Mouse (Mus musculus) leukemia stem cell, adult 10-12 weeks (primary cell): ENCODE data around the gene Cep250. TPM values are rescaled to one million over a fixed set of nuclear protein-coding genes. Genes with fewer than 3 reads are reported as not detected.

Source experiments
- polyA plus RNA-seq: library from polyadenylated mRNA; stranded (reverse); fragments of >175 nt; gene quantifications from 2 replicates; pipeline ENCODE4 v1.2.3, GENCODE M21; 2012; ENCODE audit warnings: low replicate concordance

Gene Cep250
- 13.3 and 14.7 TPM in 2 replicates for polyA plus RNA-seq

DNA sequence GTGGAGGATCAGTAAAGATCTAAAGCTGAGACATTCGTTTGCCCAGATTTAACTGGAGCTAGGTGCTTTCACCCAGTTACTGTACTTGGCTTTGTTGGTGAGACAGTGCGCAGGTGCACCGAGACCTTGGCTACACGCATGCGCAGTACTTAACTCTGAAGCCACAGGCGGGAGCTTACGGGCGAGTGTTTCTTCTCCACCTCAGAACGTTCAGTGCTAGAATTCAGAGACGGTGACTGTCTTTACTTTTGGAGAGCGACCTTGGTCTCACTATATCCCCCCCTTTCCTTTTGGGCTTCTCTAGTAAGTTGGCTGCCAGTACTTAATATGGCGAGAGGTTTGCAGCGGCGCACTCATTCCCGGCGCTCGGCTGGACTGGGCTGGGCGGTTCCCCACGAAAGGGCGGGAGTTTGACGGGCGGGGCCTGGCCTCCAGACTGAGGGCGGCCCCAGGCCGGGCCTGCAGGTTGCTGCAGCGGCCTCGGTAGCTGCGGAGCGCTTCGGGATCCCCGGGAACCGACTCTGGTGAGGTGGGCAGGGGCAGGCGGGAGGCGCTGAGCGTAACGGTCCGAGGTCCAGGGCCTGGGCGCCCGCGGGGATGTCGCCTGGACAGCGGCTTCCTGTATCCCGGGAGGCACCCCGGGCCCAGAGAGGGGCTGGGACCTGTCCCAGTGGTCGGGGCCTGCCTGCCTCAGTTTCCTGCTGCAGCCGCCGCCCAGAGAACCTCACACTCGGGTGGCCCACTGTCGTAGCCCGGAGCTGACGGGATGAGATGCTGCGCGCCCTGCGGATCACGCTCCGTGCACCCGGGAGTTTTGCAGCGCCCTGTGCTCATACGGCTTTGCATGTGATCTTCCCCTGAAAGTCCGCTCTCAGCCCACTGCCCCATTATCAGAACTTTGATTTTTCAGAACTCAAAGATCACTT is at the start of gene Cep250:
Gene Cep250 (plus strand): TSS at position 325 of the 926 bp plus-strand sequence.

DNA sequence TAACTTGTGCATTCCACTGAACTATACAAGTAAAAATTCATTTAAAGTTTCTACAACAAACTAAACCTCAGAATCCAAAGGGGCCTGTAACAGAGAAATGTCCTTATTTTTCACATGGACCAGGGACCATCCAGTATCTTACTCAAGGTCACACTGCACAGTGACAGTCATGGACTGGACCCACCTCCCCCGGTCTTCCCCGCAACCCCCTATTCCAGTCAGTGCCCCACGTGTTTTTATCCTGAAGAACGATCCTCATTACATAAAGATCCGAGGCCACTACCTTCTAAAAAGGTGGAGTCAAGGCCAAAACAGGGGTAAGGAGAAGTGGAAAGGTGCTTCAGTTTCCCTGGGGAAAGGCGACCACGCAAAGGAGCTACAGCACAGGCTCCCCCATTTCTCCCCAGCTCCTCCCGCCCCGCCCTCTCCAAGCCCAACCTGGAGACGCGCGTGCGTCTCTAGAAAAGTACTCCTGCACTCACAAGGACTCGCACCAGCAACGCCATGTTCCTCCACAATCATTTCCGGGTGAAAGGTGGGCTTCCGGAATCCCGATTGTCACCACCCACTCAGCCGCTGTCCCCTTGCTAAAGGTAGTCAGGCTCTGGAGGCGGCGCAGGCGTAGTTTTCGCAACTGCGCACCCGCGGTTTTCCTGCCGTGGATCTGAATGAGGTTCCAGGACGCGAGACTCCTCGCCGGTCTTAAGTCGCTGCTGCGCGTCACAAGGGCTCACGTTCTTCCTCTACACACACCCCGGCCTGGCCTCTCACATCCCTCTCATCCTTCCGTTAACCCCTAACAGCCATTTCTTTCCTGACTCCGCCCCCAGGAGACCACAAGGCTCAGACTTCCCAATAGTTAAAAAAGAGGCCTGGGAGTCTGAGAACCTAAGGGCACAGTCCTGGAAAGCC is 26.5 kb upstream of the Cep250 start, which contains the start of gene Uqcc1:
Gene Uqcc1 (minus strand): TSS at position 780 of the 912 bp plus-strand sequence.

DNA sequence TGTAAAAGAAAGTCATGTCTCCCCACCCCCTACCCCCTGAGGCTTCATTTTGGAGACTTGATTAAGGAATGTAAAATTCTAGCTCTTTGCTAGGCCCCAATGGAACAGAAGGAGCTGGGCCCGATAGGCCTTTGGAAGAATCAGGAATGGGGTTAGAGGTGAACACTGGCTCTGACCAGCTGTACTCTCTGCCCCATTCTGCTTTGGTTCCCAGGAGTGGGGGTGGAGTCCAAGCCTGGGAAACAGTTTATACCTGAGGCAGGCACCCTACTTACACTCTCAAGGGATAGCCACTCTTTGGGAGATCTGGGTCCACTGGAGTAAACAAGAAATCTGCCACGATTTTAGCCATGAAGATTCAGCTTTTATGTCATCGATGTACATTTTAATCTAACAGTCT is 15.6 kb upstream of the Cep250 start, which contains the start of gene Gm15557:
Gene Gm15557 (plus strand): TSS at position 48 of the 400 bp plus-strand sequence.

DNA sequence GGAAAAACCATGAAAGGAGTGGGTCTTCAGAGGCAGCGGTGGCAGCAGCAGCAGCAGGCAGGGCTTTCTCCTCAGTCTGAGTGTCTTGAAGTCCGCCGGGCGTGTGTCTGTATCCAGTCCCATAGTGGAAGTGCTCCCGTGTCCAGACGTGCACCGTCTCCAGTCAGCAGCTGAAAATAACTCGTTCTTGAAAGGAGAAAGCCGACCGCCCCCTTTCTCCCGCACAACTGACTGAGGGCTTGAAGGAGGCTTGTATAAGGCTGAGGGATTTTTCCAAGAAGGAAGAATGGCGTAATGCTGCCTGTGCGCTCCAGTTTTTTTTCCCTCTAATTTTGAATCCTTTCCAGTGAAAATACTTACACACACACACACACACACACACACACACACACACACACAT is 11.1 kb upstream of the Cep250 start, which contains the start of gene Gdf5:
Gene Gdf5 (minus strand): TSS at position 244 of the 400 bp plus-strand sequence.

DNA sequence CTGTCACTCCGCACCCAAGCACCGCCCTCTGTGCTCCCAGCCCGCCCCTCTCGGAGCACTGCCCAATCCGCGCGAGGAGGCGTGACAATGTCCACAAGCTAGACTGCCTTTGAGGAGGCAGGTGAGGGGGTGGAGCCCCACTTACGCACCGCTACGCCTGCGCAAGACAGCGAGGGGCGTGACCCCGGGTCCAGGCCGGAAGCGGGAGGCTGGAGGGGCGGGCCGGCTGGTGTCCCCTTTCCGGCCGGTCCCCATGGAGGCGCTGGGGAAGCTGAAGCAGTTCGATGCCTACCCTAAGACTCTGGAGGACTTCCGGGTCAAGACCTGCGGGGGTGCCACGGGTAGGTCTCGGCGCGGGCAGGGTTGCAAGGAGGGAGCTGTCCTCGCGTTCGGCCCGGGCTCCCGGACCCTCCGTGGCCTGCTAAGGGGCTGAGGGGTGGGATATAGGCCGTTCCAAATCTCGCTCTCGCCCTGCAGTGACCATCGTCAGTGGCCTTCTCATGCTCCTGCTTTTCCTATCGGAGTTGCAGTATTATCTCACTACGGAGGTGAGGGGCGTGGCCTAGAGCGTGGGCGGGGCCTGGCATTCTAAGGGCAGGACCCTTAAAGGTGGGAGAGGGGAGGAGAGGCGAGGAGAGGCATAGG is 51.8 kb downstream of the Cep250 start, which contains the start of the genes 6430550D23Rik and Ergic3:
Gene 6430550D23Rik (minus strand): TSS at position 90 of the 645 bp plus-strand sequence.
Gene Ergic3 (plus strand): TSS at position 158 of the 645 bp plus-strand sequence.

Other genes with a start within 250 kb of the Cep250 start
- 52.9 and 96.9 TPM in 2 replicates for gene Edem2, start 227.0 kb upstream of the Cep250 start, polyA plus RNA-seq
- gene Gm17581, start 220.6 kb upstream of the Cep250 start, polyA plus RNA-seq, result not detected in 2 replicates
- gene Procr, start 205.3 kb upstream of the Cep250 start, polyA plus RNA-seq, result 0.71 and 3.0 TPM in 2 replicates
- not detected in 2 replicates for gene Mmp24, start 181.1 kb upstream of the Cep250 start, polyA plus RNA-seq
- gene BC029722, start 137.0 kb upstream of the Cep250 start, polyA plus RNA-seq, result 34.6 and 39.0 TPM in 2 replicates
- 525 and 574 TPM in 2 replicates for gene Eif6, start 129.5 kb upstream of the Cep250 start, polyA plus RNA-seq
- gene Fam83c, start 121.6 kb upstream of the Cep250 start, polyA plus RNA-seq, result not detected in 2 replicates
- 1.9 and 2.0 TPM in 2 replicates for gene Uqcc1, start 26.1 kb upstream of the Cep250 start, polyA plus RNA-seq
- 0.25 TPM in 1 of 2 replicates, not detected in the other for gene Gm15557, start 15.7 kb upstream of the Cep250 start, polyA plus RNA-seq
- gene Gdf5, start 11.1 kb upstream of the Cep250 start, polyA plus RNA-seq, result 0.31 and 0.70 TPM in 2 replicates
- gene 6430550D23Rik, start 51.5 kb downstream of the Cep250 start, polyA plus RNA-seq, result 0.34 and 0.60 TPM in 2 replicates
- gene Ergic3, start 51.6 kb downstream of the Cep250 start, polyA plus RNA-seq, result 23.3 and 34.1 TPM in 2 replicates
- gene Fer1l4, start 96.5 kb downstream of the Cep250 start, polyA plus RNA-seq, result 0.24 and 0.41 TPM in 2 replicates
- gene Spag4, start 108.7 kb downstream of the Cep250 start, polyA plus RNA-seq, result 3.1 and 3.3 TPM in 2 replicates
- 16.5 and 29.2 TPM in 2 replicates for gene Cpne1, start 155.5 kb downstream of the Cep250 start, polyA plus RNA-seq
- gene Rbm12, start 155.5 kb downstream of the Cep250 start, polyA plus RNA-seq, result 6.2 and 8.1 TPM in 2 replicates
- 0.68 TPM in 1 of 2 replicates, not detected in the other for gene Gm28036, start 170.6 kb downstream of the Cep250 start, polyA plus RNA-seq
- 105 and 200 TPM in 2 replicates for gene Romo1, start 187.6 kb downstream of the Cep250 start, polyA plus RNA-seq
- 36.7 and 38.3 TPM in 2 replicates for gene Nfs1, start 187.7 kb downstream of the Cep250 start, polyA plus RNA-seq
- 221 and 282 TPM in 2 replicates for gene Rbm39, start 223.8 kb downstream of the Cep250 start, polyA plus RNA-seq
- 23.0 and 27.4 TPM in 2 replicates for gene Phf20, start 240.0 kb downstream of the Cep250 start, polyA plus RNA-seq